Mouse (Mus musculus) kidney, adult 2 months (tissue): ENCODE measurements around the gene Plekha5. TPM values are rescaled to one million over a fixed set of nuclear protein-coding genes. Genes with fewer than 3 reads are reported as not detected.

Source experiments
- DNase-seq: peaks from one replicate; pipeline ENCODE4 v3.0.0; 2021
- H3K27ac ChIP-seq: fragments of 200-500 bp; 2 replicates; pipeline ENCODE4 v1.5.1; 2012; ENCODE audit warnings: low read depth, low read length, control low read depth, inconsistent platforms; ENCODE audit not compliant: insufficient read depth
- H3K27me3 ChIP-seq: fragments of 200-500 bp; replicated peaks from 2 replicates; pipeline ENCODE4 v1.6.1; 2012; ENCODE audit warnings: mild to moderate bottlenecking, moderate library complexity, low read length, inconsistent platforms; ENCODE audit not compliant: control insufficient read depth, insufficient read depth
- H3K36me3 ChIP-seq: fragments of 200-500 bp; 2 replicates; pipeline ENCODE4 v1.6.1; 2012; ENCODE audit warnings: mild to moderate bottlenecking, moderate library complexity, low read length, inconsistent platforms; ENCODE audit not compliant: control insufficient read depth, insufficient read depth
- H3K4me1 ChIP-seq: fragments of 200-500 bp; 2 replicates; pipeline ENCODE4 v1.6.1; 2011; ENCODE audit warnings: low read length; ENCODE audit not compliant: control insufficient read depth, insufficient read depth
- H3K4me3 ChIP-seq: fragments of 200-500 bp; 2 replicates; pipeline ENCODE4 v1.5.1; 2011; ENCODE audit warnings: mild to moderate bottlenecking, low read depth, low read length, control low read depth; ENCODE audit not compliant: insufficient read depth
- CTCF ChIP-seq: fragments of 200-500 bp; conservative IDR thresholded peaks from 2 replicates; pipeline ENCODE4 v1.5.1; 2011; ENCODE audit warnings: low read depth, mild to moderate bottlenecking, control low read depth, low read length, moderate library complexity, mixed read lengths; ENCODE audit not compliant: insufficient read depth, insufficient read length
- POLR2A ChIP-seq: fragments of 200-500 bp; IDR thresholded peaks from one replicate; pipeline ENCODE4 v1.6.1; 2011; ENCODE audit warnings: low read depth, low read length, control low read depth
- WGBS: fragments of 180-500 bp; shearing (Covaris S2); methylation state at CpG from one replicate; pipeline ENCODE4 v1.1.7; 2018; 5-methylcytosine and 5-hydroxymethylcytosine counted together
- polyA plus RNA-seq: library from polyadenylated mRNA; depleted of rRNA; stranded (reverse); fragments of >200 nt; gene quantifications from 2 replicates; pipeline ENCODE4 v1.2.3, GENCODE M21; 2012

Gene Plekha5
- polyA plus RNA-seq, 1 experiment, result 21.4 TPM

DNA sequence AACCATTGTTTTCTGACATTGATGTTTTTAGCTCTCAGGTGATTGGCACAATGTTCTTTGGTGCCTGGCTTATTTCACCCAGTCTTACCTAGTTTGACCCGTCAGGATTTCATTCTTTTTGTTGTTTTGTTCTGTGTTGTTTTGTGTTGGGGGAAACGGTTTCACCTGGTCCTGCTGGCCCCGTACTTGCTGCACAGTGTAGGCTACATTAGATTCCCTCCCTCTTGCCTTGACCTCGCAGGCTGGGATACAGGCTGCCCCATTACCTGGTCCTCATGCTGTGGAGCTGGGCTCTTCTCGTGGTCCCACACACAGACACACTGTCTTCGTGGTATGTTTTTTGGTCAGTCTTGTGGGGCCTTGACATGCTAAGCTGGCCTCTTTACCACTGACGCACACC is 20.3 kb downstream of the Plekha5 start:
- TF ChIP-seq CTCF, result no peak
- no peak for TF ChIP-seq POLR2A
- no peaks in the 10 kb centered on the region for H3K4me1 ChIP-seq
- no peak for DNase-seq
- 88% methylated on average over 7 of the region's 7 CpGs for WGBS
- no peaks in the 10 kb centered on the region for H3K36me3 ChIP-seq
- H3K27me3 ChIP-seq, result no peaks in the 10 kb centered on the region
- H3K27ac ChIP-seq, result no peak overlapping the region
- H3K4me3 ChIP-seq, result no peak overlapping the region

DNA sequence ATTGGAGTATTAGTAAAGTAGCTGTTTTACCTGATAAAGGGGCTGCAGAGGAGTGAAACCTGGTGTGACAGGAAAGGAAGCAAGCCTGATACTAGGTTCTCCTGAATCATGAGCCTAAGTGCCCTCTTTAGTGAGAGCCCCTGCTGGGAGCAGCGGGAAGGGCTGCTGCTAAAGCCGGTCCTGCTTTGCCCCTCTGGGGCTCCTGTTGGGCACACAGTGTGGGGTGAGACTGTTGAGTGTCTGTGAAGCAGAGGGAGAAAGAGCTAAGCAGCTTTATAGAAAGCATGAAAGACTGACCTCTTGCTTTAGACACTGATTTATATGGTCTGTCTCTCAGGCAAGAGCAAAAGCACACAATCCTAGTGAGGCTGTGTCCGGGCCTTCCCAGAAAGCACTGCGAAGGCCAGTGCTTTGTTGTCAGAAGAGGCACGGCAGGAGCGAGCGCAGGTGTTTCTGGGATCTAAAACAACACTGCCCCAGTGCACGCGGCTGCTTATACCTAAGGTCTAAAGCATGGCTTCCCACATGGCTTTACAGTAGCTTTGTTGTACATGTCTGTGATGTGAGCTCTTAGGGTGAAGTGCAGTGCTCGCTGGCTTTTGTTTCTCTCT is 21.1 kb downstream of the Plekha5 start:
- TF ChIP-seq POLR2A, result no peak
- no peak for TF ChIP-seq CTCF

DNA sequence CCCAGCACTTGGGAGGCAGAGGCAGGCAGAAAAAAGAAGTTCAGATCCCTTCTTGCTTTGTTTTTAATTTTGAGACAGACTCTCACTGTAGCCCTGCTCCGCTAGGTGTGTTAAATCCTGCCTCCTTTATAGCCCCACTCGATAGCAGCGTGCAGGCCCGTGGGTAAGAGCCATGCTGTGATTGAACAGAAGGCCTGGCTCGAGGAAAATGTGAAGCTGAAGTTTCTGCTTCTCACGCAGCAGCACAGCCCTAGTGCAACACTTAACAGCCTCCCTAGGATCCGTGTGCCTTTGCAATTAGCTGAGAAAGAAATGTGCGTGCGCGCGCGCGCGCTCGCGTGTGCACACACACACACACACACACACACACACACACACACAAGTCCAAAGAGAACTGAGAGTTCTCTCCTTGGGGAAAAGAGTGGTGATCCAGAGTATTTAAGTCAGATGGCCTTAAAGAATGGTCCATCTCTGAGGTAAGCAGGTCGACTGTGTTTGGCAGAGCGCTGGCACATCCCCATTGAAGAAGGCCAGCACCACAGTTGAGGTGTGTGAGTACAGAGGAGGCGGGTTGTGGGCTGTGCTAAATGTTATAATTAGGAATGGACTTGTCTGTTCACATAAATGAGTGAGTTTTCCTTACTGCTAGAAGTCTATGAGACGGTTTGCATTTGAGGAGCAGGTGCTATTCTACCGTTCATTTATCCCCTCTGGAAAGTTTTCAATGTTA is 24.3 kb downstream of the Plekha5 start:
- Histone ChIP-seq H3K27ac (no peak overlapping the region), H3K4me1 (no peaks in the 10 kb centered on the region), H3K4me3 (no peak overlapping the region), H3K27me3 (no peaks in the 10 kb centered on the region), H3K36me3 (no peaks in the 10 kb centered on the region)
- no peak for TF ChIP-seq POLR2A
- TF ChIP-seq CTCF, result no peak
- DNase-seq, result no peak
- WGBS, result 91% methylated on average over 21 of the region's 21 CpGs

More for the DNA sequence above, 21.1 kb downstream of the Plekha5 start:
- DNase-seq, result no peak
- Histone ChIP-seq H3K36me3 (no peaks in the 10 kb centered on the region), H3K4me1 (no peaks in the 10 kb centered on the region), H3K27me3 (no peaks in the 10 kb centered on the region), H3K4me3 (no peak overlapping the region), H3K27ac (no peak overlapping the region)
- 68% methylated on average over 10 of the region's 10 CpGs for WGBS

DNA sequence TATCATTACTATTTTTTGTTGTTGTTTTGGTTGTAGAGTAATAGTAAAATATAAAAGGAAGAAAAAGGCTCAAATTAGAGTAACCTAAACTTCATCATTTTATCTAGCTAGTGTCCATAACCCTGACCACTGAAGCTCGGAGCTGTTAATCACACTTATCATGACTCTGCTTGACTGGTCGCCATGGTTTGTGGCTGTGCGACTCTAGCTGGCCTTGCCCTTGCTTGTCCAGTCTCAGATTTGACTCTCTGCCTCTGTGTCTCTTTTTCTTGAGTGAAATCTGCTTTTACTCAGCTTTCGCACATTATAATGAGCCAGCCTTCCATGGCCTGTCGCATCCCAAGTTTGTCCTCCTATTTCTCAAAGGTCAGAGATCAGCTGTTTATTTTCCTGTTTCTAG is 26.8 kb downstream of the Plekha5 start:
- no peak for TF ChIP-seq POLR2A
- no peak for TF ChIP-seq CTCF
- no peaks in the 10 kb centered on the region for H3K27me3 ChIP-seq
- no peak for DNase-seq
- no peak overlapping the region for H3K4me3 ChIP-seq
- H3K4me1 ChIP-seq, result peaks cover 3% of the 10 kb centered on the region; the same call in 1 of the 2 replicates
- 66% methylated on average over 5 of the region's 5 CpGs for WGBS
- H3K36me3 ChIP-seq, result no peaks in the 10 kb centered on the region
- no peak overlapping the region for H3K27ac ChIP-seq

DNA sequence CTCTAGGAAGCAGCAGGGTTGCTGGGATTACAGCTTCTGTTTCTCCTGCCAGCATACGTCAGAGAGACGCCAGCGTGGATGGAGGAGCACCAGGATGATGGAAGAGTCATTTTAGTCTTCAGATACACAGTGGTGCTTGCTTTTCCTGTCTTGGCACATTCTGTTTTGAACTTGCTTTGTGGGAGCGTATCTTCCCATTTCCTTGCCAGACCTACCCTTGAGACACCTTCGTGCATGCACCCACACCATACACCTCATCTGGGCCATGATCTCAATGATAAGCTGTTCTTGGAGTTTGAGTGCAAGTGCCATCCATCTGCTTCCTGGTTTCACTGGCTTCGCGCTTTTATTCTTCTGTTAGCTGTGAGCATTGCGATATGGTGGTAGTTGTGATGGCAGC is 28.9 kb downstream of the Plekha5 start:
- no peak for TF ChIP-seq CTCF
- TF ChIP-seq POLR2A, result no peak
- no peaks in the 10 kb centered on the region for H3K27me3 ChIP-seq
- no peak overlapping the region for H3K4me3 ChIP-seq
- H3K4me1 ChIP-seq, result peaks cover 3% of the 10 kb centered on the region; the same call in 1 of the 2 replicates
- no peak overlapping the region for H3K27ac ChIP-seq
- WGBS, result 96% methylated on average over 8 of the region's 8 CpGs
- DNase-seq, result no peak
- no peaks in the 10 kb centered on the region for H3K36me3 ChIP-seq

DNA sequence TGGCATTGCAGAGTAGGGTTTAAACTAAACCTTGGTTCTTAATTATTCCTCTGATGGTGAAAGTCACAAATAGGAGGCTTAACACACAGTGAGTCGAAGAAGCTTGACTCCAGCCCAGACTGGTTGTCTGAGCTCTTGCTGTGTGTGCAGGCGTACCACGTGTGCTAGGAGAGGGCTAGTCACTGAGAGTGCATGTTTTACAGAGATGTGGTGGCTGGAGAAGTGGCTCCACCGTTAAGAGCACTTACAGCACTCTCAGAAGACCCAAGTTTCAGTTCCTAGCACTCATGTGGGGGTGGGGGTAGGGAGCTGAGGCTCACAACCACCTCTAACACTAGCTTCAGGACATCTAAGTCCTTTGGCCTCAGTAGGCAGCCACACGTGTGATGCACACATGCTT is 29.6 kb downstream of the Plekha5 start:
- Histone ChIP-seq H3K36me3 (no peaks in the 10 kb centered on the region), H3K4me3 (no peak overlapping the region), H3K4me1 (peaks cover 3% of the 10 kb centered on the region; the same call in 1 of the 2 replicates), H3K27ac (no peak overlapping the region), H3K27me3 (no peaks in the 10 kb centered on the region)
- TF ChIP-seq POLR2A, result no peak
- no peak for TF ChIP-seq CTCF
- 89% methylated on average over 5 of the region's 5 CpGs for WGBS
- DNase-seq, result no peak

DNA sequence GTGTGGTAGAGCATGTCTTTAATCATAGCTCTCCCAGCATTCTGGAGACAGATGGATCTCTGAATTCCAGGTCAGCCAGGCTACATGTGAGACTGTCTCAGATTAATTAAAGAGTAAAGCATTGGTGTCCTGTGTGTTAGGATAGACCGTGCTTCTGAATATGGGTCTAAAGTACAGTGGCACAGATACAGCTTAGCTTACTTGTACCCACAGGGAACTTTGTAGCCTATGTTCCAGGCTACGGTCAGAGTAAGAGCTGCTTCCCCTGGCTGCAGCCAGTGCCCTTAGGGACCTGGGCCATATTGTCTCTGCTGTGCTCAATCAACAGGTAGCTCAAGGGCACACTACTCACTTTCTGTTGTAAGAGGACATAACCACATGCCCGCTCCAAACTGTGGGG is 30.5 kb downstream of the Plekha5 start:
- H3K36me3 ChIP-seq, result no peaks in the 10 kb centered on the region
- peak; percentile 40 for DNase-seq
- 58% methylated on average over 3 of the region's 3 CpGs for WGBS
- no peaks in the 10 kb centered on the region for H3K27me3 ChIP-seq
- no peak for TF ChIP-seq CTCF
- TF ChIP-seq POLR2A, result no peak
- H3K4me3 ChIP-seq, result no peak overlapping the region
- 0 out of 2 replicates have a peak overlapping the region, but pooled peaks have one; percentile 8 for H3K27ac ChIP-seq
- H3K4me1 ChIP-seq, result peaks cover 3% of the 10 kb centered on the region; the same call in 1 of the 2 replicates
